Mouse (Mus musculus) erythroblast, embryonic 14.5 days (primary cell): ENCODE results near the gene Cd79a. TPM values are rescaled to one million over a fixed set of nuclear protein-coding genes. Genes with fewer than 3 reads are reported as not detected.

ENCODE experiments used
- H3K27me3 ChIP-seq: 2 replicates; pipeline ENCODE4 v1.6.1; 2012; ENCODE audit warnings: inconsistent platforms; ENCODE audit not compliant: control insufficient read depth
- H3K36me3 ChIP-seq: 2 replicates; pipeline ENCODE4 v1.6.1; 2012; ENCODE audit warnings: mild to moderate bottlenecking, inconsistent platforms; ENCODE audit not compliant: control insufficient read depth
- H3K4me1 ChIP-seq: 2 replicates; pipeline ENCODE4 v1.6.1; 2012; ENCODE audit warnings: inconsistent platforms; ENCODE audit not compliant: control insufficient read depth
- H3K4me3 ChIP-seq: replicated peaks from 2 replicates; pipeline ENCODE3; 2012; ENCODE audit warnings: moderate library complexity, mild to moderate bottlenecking, inconsistent platforms
- H3K9me3 ChIP-seq: 2 replicates; pipeline ENCODE4 v1.6.1; 2012; ENCODE audit warnings: low read length, inconsistent platforms, mixed read lengths; ENCODE audit not compliant: control insufficient read depth
- GATA1 ChIP-seq: IDR thresholded peaks from 2 replicates; pipeline ENCODE4 v1.6.1; 2012; ENCODE audit warnings: low read length, inconsistent platforms, mixed read lengths
- TAL1 ChIP-seq: IDR thresholded peaks from 3 replicates; pipeline ENCODE4 v1.6.1; 2012; ENCODE audit warnings: low read length, inconsistent platforms, mixed read lengths
- polyA plus RNA-seq: library from polyadenylated mRNA; stranded (reverse); fragments of >175 nt; gene quantifications from 2 replicates; pipeline ENCODE4 v1.2.3, GENCODE M21; 2012

The Cd79a gene
- polyA plus RNA-seq, 1 experiment, result 0.08 TPM

DNA sequence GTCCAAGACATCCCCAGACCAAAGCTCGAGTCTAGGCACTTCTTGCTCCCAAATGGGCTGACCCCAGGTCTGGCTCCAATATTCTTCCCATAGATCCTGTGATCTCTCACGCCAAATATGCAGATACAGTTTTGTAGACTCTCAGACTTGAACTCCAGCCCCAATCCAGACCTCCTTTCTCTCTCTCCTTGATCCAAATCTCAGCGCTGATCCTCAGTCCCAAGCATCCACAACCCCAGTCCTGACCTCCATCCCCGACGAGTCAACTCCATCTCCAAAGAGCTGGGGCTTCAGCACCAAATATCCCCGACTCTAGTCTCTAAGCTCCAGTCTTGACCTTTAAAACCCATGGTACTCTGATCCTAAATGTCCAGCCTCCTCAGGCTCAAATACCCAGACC is 46.5 kb downstream of the Cd79a start:
- Histone ChIP-seq H3K4me3 (no peak overlapping the region), H3K9me3 (no peaks in the 10 kb centered on the region), H3K36me3 (no peaks in the 10 kb centered on the region), H3K4me1 (no peaks in the 10 kb centered on the region), H3K27me3 (peaks cover 94% of the 10 kb centered on the region)
- TF ChIP-seq GATA1 (no peak), TAL1 (no peak)

GRCm38 (mm10) chr7:24944257-24944950 is 47.2 kb downstream of the Cd79a start, which contains the start of gene Gm4881:
TSS of gene Gm4881 (minus strand) at chr7:24944494.
- no peaks in the 10 kb centered on the region for H3K36me3 ChIP-seq
- TF ChIP-seq GATA1 (no peak), TAL1 (no peak)
- no peaks in the 10 kb centered on the region for H3K9me3 ChIP-seq
- H3K4me1 ChIP-seq, result no peaks in the 10 kb centered on the region
- H3K4me3 ChIP-seq, result no peak within 1 kb of the TSS
- H3K27me3 ChIP-seq, result peaks cover 96% of the 10 kb centered on the region

DNA sequence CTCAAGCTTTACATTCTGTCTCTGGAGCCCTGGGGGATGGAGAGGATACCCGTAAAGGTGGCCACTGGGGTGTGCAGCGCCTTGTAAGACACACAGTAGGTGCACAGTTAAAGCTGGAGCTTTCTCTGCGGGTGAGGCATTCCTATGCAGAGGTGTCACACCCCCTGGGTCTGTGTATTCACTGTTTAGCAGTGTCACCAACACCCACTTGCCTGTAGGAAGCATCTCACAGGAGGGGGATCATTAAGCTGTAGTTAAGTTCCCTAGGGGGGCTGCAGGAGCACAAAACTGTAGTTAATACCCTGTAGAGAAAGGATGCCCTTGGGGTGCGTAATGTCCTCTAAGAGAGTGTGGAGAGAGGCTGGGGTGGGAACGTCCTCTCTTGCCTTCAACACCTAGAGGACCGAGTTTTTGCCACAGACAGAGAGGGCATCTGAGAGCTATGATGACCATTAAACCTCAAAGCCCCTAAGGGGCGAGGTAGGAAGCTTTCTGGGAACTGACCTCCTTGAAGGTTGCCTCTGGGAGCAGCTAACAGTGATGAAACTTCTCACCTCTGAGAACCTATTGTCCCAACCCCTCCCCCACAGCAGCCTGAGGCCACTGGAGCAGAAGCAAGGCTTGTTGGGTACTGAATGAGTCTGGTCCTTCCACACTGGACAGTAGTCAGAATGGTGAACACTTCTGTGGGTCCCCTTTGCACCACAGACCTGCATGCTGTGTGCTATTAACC is 50.3 kb downstream of the Cd79a start:
- H3K27me3 ChIP-seq, result peaks cover 100% of the 10 kb centered on the region
- no peak overlapping the region for H3K4me3 ChIP-seq
- H3K4me1 ChIP-seq, result no peaks in the 10 kb centered on the region
- no peaks in the 10 kb centered on the region for H3K36me3 ChIP-seq
- H3K9me3 ChIP-seq, result no peaks in the 10 kb centered on the region
- no peak for TF ChIP-seq TAL1
- no peak for TF ChIP-seq GATA1

DNA sequence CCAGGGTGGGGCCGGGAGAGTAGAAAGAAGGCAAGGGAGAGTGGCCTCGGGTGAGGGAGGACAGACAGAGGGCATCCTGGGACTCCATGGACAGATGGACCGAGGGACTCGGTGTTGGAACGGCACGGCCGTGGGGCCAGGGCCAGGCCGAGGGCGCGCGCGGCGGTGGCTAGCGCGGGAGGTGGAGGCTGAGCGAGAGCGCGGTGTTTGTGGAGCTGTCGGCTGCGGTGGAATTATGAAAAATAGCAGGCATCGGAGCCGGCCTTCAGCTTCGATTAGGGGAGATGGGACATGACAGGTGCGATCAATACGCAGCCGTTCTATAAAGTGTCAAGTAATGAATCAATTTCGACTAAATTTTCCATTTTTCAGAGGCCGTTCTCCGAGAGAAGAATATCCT is 51.6 kb downstream of the Cd79a start:
- Histone ChIP-seq H3K4me3 (no peak overlapping the region), H3K4me1 (no peaks in the 10 kb centered on the region), H3K9me3 (no peaks in the 10 kb centered on the region), H3K27me3 (peaks cover 100% of the 10 kb centered on the region), H3K36me3 (no peaks in the 10 kb centered on the region)
- TF ChIP-seq GATA1 (no peak), TAL1 (no peak)

- Histone ChIP-seq H3K27me3 (peaks cover 100% of the 10 kb centered on the region), H3K9me3 (no peaks in the 10 kb centered on the region; the same call in 1 of the 2 replicates), H3K4me1 (no peaks in the 10 kb centered on the region), H3K4me3 (no peak overlapping the region), H3K36me3 (no peaks in the 10 kb centered on the region)
- TF ChIP-seq TAL1, result no peak
- TF ChIP-seq GATA1, result no peak
Observed at GRCm38 (mm10) chr7:24949958-24950623, 52.9 kb downstream of the Cd79a start.

Other genes starting within 250 kb of the Cd79a start
- gene Tex101, start 220.7 kb upstream of the Cd79a start, polyA plus RNA-seq, result not detected in 2 replicates
- 0.24 and 0.66 TPM in 2 replicates for gene BC049730, start 188.1 kb upstream of the Cd79a start, polyA plus RNA-seq
- gene Gm4763, start 170.5 kb upstream of the Cd79a start, polyA plus RNA-seq, result not detected in 2 replicates
- gene Cd177, start 137.1 kb upstream of the Cd79a start, polyA plus RNA-seq, result 0.02 and 0.12 TPM in 2 replicates
- not detected in 2 replicates for gene Ceacam10, start 120.2 kb upstream of the Cd79a start, polyA plus RNA-seq
- gene Gm9844, start 35.2 kb upstream of the Cd79a start, polyA plus RNA-seq, result 2.5 and 6.9 TPM in 2 replicates
- 0.06 TPM in 1 of 2 replicates, not detected in the other for gene Lypd4, start 27.4 kb upstream of the Cd79a start, polyA plus RNA-seq
- gene Dmrtc2, start 27.3 kb upstream of the Cd79a start, polyA plus RNA-seq, result not detected in 2 replicates
- 189 and 353 TPM in 2 replicates for gene Rps19, start 13.0 kb upstream of the Cd79a start, polyA plus RNA-seq
- 20.6 and 20.7 TPM in 2 replicates for gene Arhgef1, start 5.5 kb downstream of the Cd79a start, polyA plus RNA-seq
- not detected in 2 replicates for gene Gm4881, start 47.1 kb downstream of the Cd79a start, polyA plus RNA-seq
- 10.4 and 12.9 TPM in 2 replicates for gene Rabac1, start 75.4 kb downstream of the Cd79a start, polyA plus RNA-seq
- gene Atp1a3, start 108.6 kb downstream of the Cd79a start, polyA plus RNA-seq, result 0.10 and 0.11 TPM in 2 replicates
- 0.82 and 0.91 TPM in 2 replicates for gene Grik5, start 175.0 kb downstream of the Cd79a start, polyA plus RNA-seq
- 3.0 and 3.4 TPM in 2 replicates for gene Zfp574, start 175.2 kb downstream of the Cd79a start, polyA plus RNA-seq